Mouse (Mus musculus) hindbrain, embryonic 15.5 days (tissue): ENCODE results near the gene Tmem91. TPM values are rescaled to one million over a fixed set of nuclear protein-coding genes. Genes with fewer than 3 reads are reported as not detected.
"Not testable (repeated sequence)": the region's sequence is repeated elsewhere in the genome, so short reads cannot be mapped to it uniquely, and the experiment has no call there.

Source experiments
- ATAC-seq: fragments of 200-750 bp; cut with Nextera tagmentation; 2 replicates; pipeline ENCODE4 v1.8.0; 2017; ENCODE audit warnings: low read depth, moderate number of reproducible peaks, moderate TSS enrichment; ENCODE audit not compliant: low FRiP score
- H3K27ac ChIP-seq: fragments of 300-500 bp; sonication (generic); replicated peaks from 2 replicates; pipeline ENCODE4 v1.5.1; 2015; ENCODE audit warnings: mild to moderate bottlenecking, inconsistent platforms
- H3K27me3 ChIP-seq: fragments of 300-500 bp; sonication (generic); 2 replicates; pipeline ENCODE4 v1.6.1; 2015; ENCODE audit warnings: control low read depth, inconsistent platforms
- H3K36me3 ChIP-seq: fragments of 300-500 bp; sonication (generic); 2 replicates; pipeline ENCODE4 v1.6.1; 2015; ENCODE audit warnings: control low read depth, inconsistent platforms
- H3K4me1 ChIP-seq: fragments of 300-500 bp; sonication (generic); replicated peaks from 2 replicates; pipeline ENCODE4 v1.6.1; 2015; ENCODE audit warnings: control low read depth, inconsistent platforms
- H3K4me2 ChIP-seq: fragments of 300-500 bp; sonication (generic); 2 replicates; pipeline ENCODE4 v1.6.1; 2015; ENCODE audit warnings: moderate library complexity, mild to moderate bottlenecking, inconsistent platforms
- H3K4me3 ChIP-seq: fragments of 300-500 bp; sonication (generic); 2 replicates; pipeline ENCODE4 v1.5.1; 2015; ENCODE audit warnings: mild to moderate bottlenecking, inconsistent platforms
- H3K9ac ChIP-seq: fragments of 300-500 bp; sonication (generic); 2 replicates; pipeline ENCODE4 v1.6.1; 2015; ENCODE audit warnings: inconsistent platforms
- H3K9me3 ChIP-seq: fragments of 300-500 bp; sonication (generic); 2 replicates; pipeline ENCODE4 v1.6.1; 2016; ENCODE audit warnings: control low read depth, inconsistent platforms
- WGBS: fragments of 180-500 bp; shearing (Covaris S2); methylation state at CpG from one replicate; pipeline ENCODE4 v1.1.7; 2015; 5-methylcytosine and 5-hydroxymethylcytosine counted together
- polyA plus RNA-seq: library from polyadenylated mRNA; unstranded; fragments of >200 nt; fragmentation: Nextera tagmentation; extraction: Ambion mirVana; gene quantifications from 2 replicates; pipeline ENCODE4 v1.2.1, GENCODE M21; 2015

The Tmem91 gene
- polyA plus RNA-seq: 65.6 and 72.7 TPM in 2 replicates

- Histone ChIP-seq H3K27me3 (peaks cover 18% of the 10 kb centered on the region), H3K4me3 (peak within 1 kb of the TSS; percentile 54), H3K4me1 (peaks cover 15% of the 10 kb centered on the region), H3K9ac (peak within 1 kb of the TSS; percentile 61), H3K9me3 (no peaks in the 10 kb centered on the region), H3K36me3 (no peaks in the 10 kb centered on the region; the same call in 1 of the 2 replicates), H3K27ac (no peak within 1 kb of the TSS), H3K4me2 (peak within 1 kb of the TSS; percentile 76)
- 3% methylated on average over 28 of the region's 29 CpGs for WGBS
- peak; percentile 63 for ATAC-seq
Observed at GRCm38 (mm10) chr7:25674719-25675300, at the start of gene Tmem91. Tmem91 (minus strand) TSS chr7:25675166.

DNA sequence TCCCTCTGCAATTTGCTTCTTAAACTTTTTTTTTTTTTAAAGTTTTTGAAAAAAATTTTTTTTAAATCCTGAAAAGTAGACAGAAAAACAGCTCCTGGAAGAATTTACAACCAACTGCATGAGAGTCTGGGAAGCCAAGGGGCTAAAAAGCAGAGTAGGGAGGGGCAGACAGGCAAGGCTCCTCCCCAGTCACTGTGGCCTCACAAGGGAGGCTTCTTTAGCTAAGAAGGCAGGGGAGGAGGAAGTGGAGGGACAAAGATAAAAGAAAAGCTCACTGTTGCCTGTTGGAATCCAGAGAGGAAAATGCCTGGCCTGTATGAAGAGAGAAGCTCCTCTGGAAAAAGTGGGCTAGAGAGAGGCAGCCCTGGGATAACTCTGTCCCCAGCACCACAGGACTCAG is 46.8 kb upstream of the Tmem91 start:
- ATAC-seq, H3K4me3 ChIP-seq, H3K9me3 ChIP-seq, H3K4me2 ChIP-seq, H3K9ac ChIP-seq, H3K27me3 ChIP-seq, H3K27ac ChIP-seq: not testable (repeated sequence)
- Histone ChIP-seq H3K4me1 (peaks cover 21% of the 10 kb centered on the region), H3K36me3 (peaks cover 61% of the 10 kb centered on the region)

- H3K4me2 ChIP-seq: no peak overlapping the region
- H3K9ac ChIP-seq: no peak overlapping the region
- peaks cover 57% of the 10 kb centered on the region for H3K36me3 ChIP-seq
- no peaks in the 10 kb centered on the region for H3K9me3 ChIP-seq
- WGBS: 94% methylated on average over 5 of the region's 5 CpGs
- no peak overlapping the region for H3K4me3 ChIP-seq
- no peak overlapping the region for H3K27ac ChIP-seq
- ATAC-seq: no peak
- no peaks in the 10 kb centered on the region for H3K27me3 ChIP-seq
- peaks cover 21% of the 10 kb centered on the region for H3K4me1 ChIP-seq
Observed at GRCm38 (mm10) chr7:25720760-25721159, 45.8 kb upstream of the Tmem91 start.

DNA sequence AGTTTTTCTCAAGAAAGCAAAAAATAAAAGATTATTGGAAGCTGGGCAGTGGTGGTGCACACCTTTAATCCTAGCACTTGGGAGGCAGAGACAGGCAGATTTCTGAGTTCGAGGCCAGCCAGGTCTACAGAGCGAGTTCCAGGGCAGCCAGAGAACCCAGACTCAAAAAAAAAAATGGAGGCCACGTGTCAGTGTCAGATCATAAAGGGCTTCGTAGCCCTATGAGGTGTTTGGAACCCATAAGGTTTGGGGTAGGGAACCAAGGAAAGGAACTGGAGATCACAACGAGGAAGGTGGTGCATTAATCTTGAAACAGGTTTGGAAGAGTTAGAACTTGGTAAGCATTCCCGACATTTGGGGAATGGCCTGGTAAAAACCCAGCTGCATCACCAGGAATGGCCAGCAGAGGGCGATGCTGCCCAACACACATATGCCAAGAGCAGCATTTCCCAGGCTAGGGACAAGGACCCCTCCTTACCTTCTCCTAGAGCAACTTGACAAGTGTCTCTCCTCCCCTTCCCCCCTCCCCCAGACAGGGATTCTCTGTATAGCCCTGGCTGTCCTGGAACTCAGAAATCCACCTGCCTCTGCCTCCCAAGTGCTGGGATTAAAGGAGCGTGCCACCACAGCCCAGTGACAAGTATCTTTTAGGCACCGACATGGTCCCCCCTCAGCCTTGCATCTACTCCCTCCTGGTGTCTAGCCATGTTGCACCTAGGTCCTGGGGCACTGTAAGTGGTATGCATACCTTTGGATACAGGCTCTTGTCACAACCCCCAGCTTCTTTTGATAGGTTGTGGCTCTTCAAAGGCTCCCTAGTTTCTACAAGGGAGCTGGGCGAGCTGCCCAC is 45.0 kb upstream of the Tmem91 start:
- H3K4me1 ChIP-seq: peaks cover 21% of the 10 kb centered on the region
- 64% methylated on average over 10 of the region's 10 CpGs for WGBS
- peak; percentile 53 for ATAC-seq
- H3K36me3 ChIP-seq: peaks cover 57% of the 10 kb centered on the region
- no peaks in the 10 kb centered on the region for H3K9me3 ChIP-seq
- H3K4me2 ChIP-seq: peak overlapping the region; percentile 90; the same call in 1 of the 2 replicates
- no peak overlapping the region for H3K27ac ChIP-seq
- no peak overlapping the region for H3K9ac ChIP-seq
- H3K27me3 ChIP-seq: no peaks in the 10 kb centered on the region
- H3K4me3 ChIP-seq: no peak overlapping the region

DNA sequence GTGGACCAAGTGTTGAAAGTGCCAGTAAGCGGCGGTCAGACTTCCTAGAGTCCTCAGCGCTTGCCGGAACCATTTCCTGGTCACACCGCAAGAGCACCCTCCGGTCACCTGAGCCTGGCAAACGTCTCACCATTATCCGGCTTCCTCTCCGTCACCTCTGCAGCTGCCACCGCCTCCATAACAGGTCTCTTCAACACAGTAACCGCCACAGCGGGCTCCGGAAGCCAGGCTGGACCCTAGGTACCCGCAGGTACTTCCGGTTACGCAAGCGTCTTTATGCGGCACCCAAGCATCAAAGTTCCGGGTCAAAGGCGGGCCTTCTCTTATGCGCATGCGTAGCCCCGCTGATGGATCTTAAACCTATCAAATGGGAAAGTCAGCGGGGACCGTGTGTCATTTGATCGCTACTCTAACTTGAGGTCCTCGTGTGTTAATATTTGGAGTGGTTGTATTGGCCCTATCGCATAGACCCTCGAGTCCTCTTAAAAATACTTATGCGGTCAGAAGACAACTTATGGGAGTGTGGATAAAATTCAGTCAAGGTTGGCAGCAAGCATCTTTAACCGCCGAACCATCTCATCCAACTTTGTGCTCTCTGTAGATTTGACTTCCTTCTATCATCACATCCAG is 43.9 kb upstream of the Tmem91 start, which contains the start of gene Ccdc97:
Gene Ccdc97 (minus strand): TSS at position 301 of the 630 bp plus-strand sequence.
- H3K9me3 ChIP-seq: no peaks in the 10 kb centered on the region
- H3K4me1 ChIP-seq: peaks cover 21% of the 10 kb centered on the region
- peak within 1 kb of the TSS; percentile 90 for H3K4me2 ChIP-seq
- H3K9ac ChIP-seq: peak within 1 kb of the TSS; percentile 65
- ATAC-seq: peak; percentile 86
- no peaks in the 10 kb centered on the region for H3K27me3 ChIP-seq
- peak within 1 kb of the TSS; percentile 63 for H3K4me3 ChIP-seq
- peak within 1 kb of the TSS; percentile 85 for H3K27ac ChIP-seq
- 4% methylated on average over 32 of the region's 32 CpGs for WGBS
- H3K36me3 ChIP-seq: peaks cover 56% of the 10 kb centered on the region

- H3K4me3 ChIP-seq: no peak overlapping the region
- no peaks in the 10 kb centered on the region for H3K9me3 ChIP-seq
- peaks cover 21% of the 10 kb centered on the region for H3K4me1 ChIP-seq
- no peak overlapping the region for H3K27ac ChIP-seq
- H3K9ac ChIP-seq: no peak overlapping the region
- peaks cover 52% of the 10 kb centered on the region for H3K36me3 ChIP-seq
- H3K27me3 ChIP-seq: no peaks in the 10 kb centered on the region
- H3K4me2 ChIP-seq: peak overlapping the region; percentile 90; the same call in 1 of the 2 replicates
- no peak for ATAC-seq
- WGBS: 95% methylated on average over 3 of the region's 3 CpGs
Observed at GRCm38 (mm10) chr7:25717478-25717877, 42.5 kb upstream of the Tmem91 start.

- peaks cover 25% of the 10 kb centered on the region for H3K4me1 ChIP-seq
Observed at GRCm38 (mm10) chr7:25715731-25716271, 40.8 kb upstream of the Tmem91 start.

GRCm38 (mm10) chr7:25714581-25714980 is 39.6 kb upstream of the Tmem91 start:
- peaks cover 34% of the 10 kb centered on the region for H3K36me3 ChIP-seq
- H3K9me3 ChIP-seq: no peaks in the 10 kb centered on the region
- no peak overlapping the region for H3K4me2 ChIP-seq
- peaks cover 36% of the 10 kb centered on the region for H3K4me1 ChIP-seq
- ATAC-seq: no peak
- H3K27ac ChIP-seq: no peak overlapping the region
- no peak overlapping the region for H3K9ac ChIP-seq
- no peak overlapping the region for H3K4me3 ChIP-seq
- 95% methylated on average over 8 of the region's 8 CpGs for WGBS
- H3K27me3 ChIP-seq: no peaks in the 10 kb centered on the region

More at GRCm38 (mm10) chr7:25715731-25716271, 40.8 kb upstream of the Tmem91 start:
- Histone ChIP-seq H3K36me3 (peaks cover 39% of the 10 kb centered on the region), H3K4me2 (no peak overlapping the region), H3K27me3 (no peaks in the 10 kb centered on the region), H3K9me3 (no peaks in the 10 kb centered on the region), H3K9ac (no peak overlapping the region), H3K4me3 (no peak overlapping the region), H3K27ac (no peak overlapping the region)
- WGBS: 96% methylated on average over 22 of the region's 22 CpGs
- ATAC-seq: no peak

- no peak overlapping the region for H3K9ac ChIP-seq
- no peaks in the 10 kb centered on the region for H3K27me3 ChIP-seq
Observed at GRCm38 (mm10) chr7:25712801-25713200, 37.8 kb upstream of the Tmem91 start.

GRCm38 (mm10) chr7:25711731-25712197 is 36.8 kb upstream of the Tmem91 start:
- H3K27me3 ChIP-seq: no peaks in the 10 kb centered on the region

More at GRCm38 (mm10) chr7:25712801-25713200, 37.8 kb upstream of the Tmem91 start:
- 88% methylated on average over 9 of the region's 9 CpGs for WGBS
- Histone ChIP-seq H3K4me2 (no peak overlapping the region), H3K4me3 (no peak overlapping the region), H3K27ac (no peak overlapping the region), H3K9me3 (no peaks in the 10 kb centered on the region), H3K4me1 (peaks cover 25% of the 10 kb centered on the region), H3K36me3 (peaks cover 34% of the 10 kb centered on the region)
- no peak for ATAC-seq

GRCm38 (mm10) chr7:25711165-25711564 is 36.2 kb upstream of the Tmem91 start:
- no peaks in the 10 kb centered on the region for H3K27me3 ChIP-seq
- no peak overlapping the region for H3K27ac ChIP-seq
- 65% methylated on average over 5 of the region's 5 CpGs for WGBS
- no peak overlapping the region for H3K4me2 ChIP-seq
- peaks cover 17% of the 10 kb centered on the region for H3K4me1 ChIP-seq
- H3K36me3 ChIP-seq: peaks cover 32% of the 10 kb centered on the region
- ATAC-seq: no peak
- H3K4me3 ChIP-seq: no peak overlapping the region
- H3K9me3 ChIP-seq: no peaks in the 10 kb centered on the region
- H3K9ac ChIP-seq: no peak overlapping the region

More at GRCm38 (mm10) chr7:25711731-25712197, 36.8 kb upstream of the Tmem91 start:
- Histone ChIP-seq H3K36me3 (peaks cover 34% of the 10 kb centered on the region), H3K27ac (no peak overlapping the region), H3K4me1 (peaks cover 17% of the 10 kb centered on the region), H3K9me3 (no peaks in the 10 kb centered on the region), H3K9ac (no peak overlapping the region), H3K4me3 (no peak overlapping the region), H3K4me2 (no peak overlapping the region)
- 18% methylated on average over 7 of the region's 7 CpGs for WGBS
- 0 out of 2 replicates have a peak, but pooled peaks have one; percentile 8 for ATAC-seq
